Comparison of ENCODE assay signal across 8 mouse cellular contexts in genomic region chr7:126701070-126701469, GRCm38 (mm10). TPM values are rescaled to one million over a fixed set of nuclear protein-coding genes. Genes with fewer than 3 reads are reported as not detected.
DNase-seq lines count a peak whose midpoint lies in the region; ATAC-seq and TF ChIP-seq lines count a peak whose summit lies in the region.

No protein-coding gene starts in this region.

- TF ChIP-seq POLR2A in brain, embryonic 14.5 days (IDR thresholded peaks at IDR 0.05; ENCODE audit: borderline replicate concordance, extremely low read depth, insufficient read depth, insufficient read length, poor library complexity, severe bottlenecking): no peak

- peaks cover 10 to 17% of the 10 kb centered on the region in 2 experiments for H3K4me1 ChIP-seq in heart, embryonic 14.5 days (ENCODE audit: control insufficient read depth in 2 of 2, insufficient read depth in 2 of 2, low read length in 2 of 2)
- peaks cover 74% of the 10 kb centered on the region for H3K4me1 ChIP-seq in liver, embryonic 13.5 days (replicated peaks)
- H3K4me1 ChIP-seq in stomach, embryonic 14.5 days (ENCODE audit: control insufficient read depth, insufficient read depth, low read length): peaks cover 14% of the 10 kb centered on the region

- no peaks in the 10 kb centered on the region for H3K36me3 ChIP-seq in heart, embryonic 14.5 days (ENCODE audit: control insufficient read depth, insufficient read depth, low read length)
- H3K36me3 ChIP-seq in liver, embryonic 13.5 days: peaks cover 36% of the 10 kb centered on the region; the same call in 1 of the 2 replicates
- H3K36me3 ChIP-seq in stomach, embryonic 14.5 days (ENCODE audit: control insufficient read depth, insufficient read depth, low read length): no peaks in the 10 kb centered on the region

- H3K9me3 ChIP-seq in heart, embryonic 14.5 days (ENCODE audit: control insufficient read depth, low read length): no peaks in the 10 kb centered on the region
- H3K9me3 ChIP-seq in liver, embryonic 13.5 days (replicated peaks): no peaks in the 10 kb centered on the region
- no peaks in the 10 kb centered on the region for H3K9me3 ChIP-seq in stomach, embryonic 14.5 days (ENCODE audit: control insufficient read depth, low read depth, low read length)

- peak; percentile 94 for DNase-seq in CD4-positive helper T cell, adult 2 months (ENCODE audit: low read depth, low spot score)
- peak; percentile 84 for DNase-seq in brain, embryonic 14.5 days (ENCODE audit: low read depth)
- peak; percentile 95 for DNase-seq in kidney, postnatal 10 days
- DNase-seq in liver, embryonic 13.5 days: peak; percentile 80
- peak; percentile 93 to 94 for DNase-seq in natural killer cell, adult 2 months (ENCODE audit: low spot score in 2 of 2)

- TF ChIP-seq CTCF in brain, embryonic 14.5 days (IDR thresholded peaks at IDR 0.05; ENCODE audit: borderline replicate concordance, extremely low read depth, insufficient read depth, insufficient read length): peak; percentile 94

- H3K27me3 ChIP-seq in heart, embryonic 14.5 days (ENCODE audit: control insufficient read depth, insufficient read depth, low read length): peaks cover 38% of the 10 kb centered on the region
- H3K27me3 ChIP-seq in liver, embryonic 13.5 days: peaks cover 42% of the 10 kb centered on the region
- H3K27me3 ChIP-seq in stomach, embryonic 14.5 days (ENCODE audit: control insufficient read depth, insufficient read depth, low read length): no peaks in the 10 kb centered on the region; the same call in 1 of the 2 replicates

- peak overlapping the region; percentile 55 for H3K4me2 ChIP-seq in heart, embryonic 14.5 days (ENCODE audit: low read length)
- peak overlapping the region; percentile 47 for H3K4me2 ChIP-seq in liver, embryonic 13.5 days
- peak overlapping the region; percentile 22; the same call in 1 of the 2 replicates for H3K4me2 ChIP-seq in stomach, embryonic 14.5 days (replicated peaks; ENCODE audit: low read depth, low read length)

- peak overlapping the region in 1 of 2 experiments; percentile 6; a peak in 2 of 4 replicates for H3K4me3 ChIP-seq in heart, embryonic 14.5 days (ENCODE audit: control insufficient read depth in 1 of 2, insufficient read depth in 1 of 2, low read depth in 1 of 2, low read length in 2 of 2)
- peak overlapping the region; percentile 32 for H3K4me3 ChIP-seq in liver, embryonic 13.5 days (replicated peaks)
- H3K4me3 ChIP-seq in stomach, embryonic 14.5 days (ENCODE audit: low read depth, low read length): no peak overlapping the region

- under 1% methylated on average over 11 of the region's 11 CpGs for WGBS in heart, embryonic 14.5 days
- WGBS in liver, embryonic 13.5 days (ENCODE audit: insufficient replicate concordance): under 1% methylated on average over 11 of the region's 11 CpGs
- under 1% methylated on average over 11 of the region's 11 CpGs for WGBS in stomach, embryonic 14.5 days

- peak overlapping the region; percentile 50; the same call in 1 of the 2 replicates for H3K9ac ChIP-seq in heart, embryonic 14.5 days (ENCODE audit: low read length)
- peak overlapping the region; percentile 33; the same call in 1 of the 2 replicates for H3K9ac ChIP-seq in liver, embryonic 13.5 days
- H3K9ac ChIP-seq in stomach, embryonic 14.5 days (replicated peaks; ENCODE audit: low read depth, low read length): 0 out of 2 replicates have a peak overlapping the region, but pooled peaks have one; percentile 6

- H3K27ac ChIP-seq in heart, embryonic 14.5 days (replicated peaks in 1 of 2; ENCODE audit: control insufficient read depth in 1 of 2, insufficient read depth in 1 of 2, low read depth in 2 of 2, low read length in 2 of 2): no peak overlapping the region
- no peak overlapping the region; the same call in 1 of the 2 replicates for H3K27ac ChIP-seq in liver, embryonic 13.5 days
- no peak overlapping the region for H3K27ac ChIP-seq in stomach, embryonic 14.5 days (ENCODE audit: low read length)

- peak; percentile 64 for ATAC-seq in erythroid progenitor cell, adult 5-6 weeks (replicated peaks; ENCODE audit: low FRiP score, poor library complexity, severe bottlenecking)
- no peak for ATAC-seq in heart, embryonic 14.5 days (ENCODE audit: insufficient number of reproducible peaks, insufficient read depth, low FRiP score, low read depth)
- ATAC-seq in liver, embryonic 13.5 days (ENCODE audit: low read depth): peak; percentile 52
- peak; percentile 67 for ATAC-seq in stomach, embryonic 14.5 days (ENCODE audit: insufficient number of reproducible peaks, insufficient read depth, low FRiP score, low read depth)

RNA-seq across cellular contexts. Expression of gene Slx1b, which starts 5.5 kb away (rescaled TPM):
- 42.9 and 64.6 TPM in 2 replicates for polyA plus RNA-seq in brain, embryonic 14.5 days (2012; rRNA removed)
- 0.84 and 1.4 TPM in 2 replicates for total RNA-seq in erythroid progenitor cell, adult 5-6 weeks (2015; ENCODE audit: low replicate concordance)
- 1.9 and 3.2 TPM in 2 replicates for total RNA-seq in erythroid progenitor cell, adult 5-6 weeks (2017; ENCODE audit: low replicate concordance)
- 4.6 and 5.5 TPM in 2 replicates for polyA plus RNA-seq in heart, embryonic 14.5 days (2014; fragmentation: Nextera tagmentation; extraction: Ambion mirVana)
- polyA plus RNA-seq in liver, embryonic 13.5 days (2015; fragmentation: Nextera tagmentation; extraction: Ambion mirVana): 3.6 and 4.2 TPM in 2 replicates
- polyA plus RNA-seq in stomach, embryonic 14.5 days (2014; fragmentation: Nextera tagmentation; extraction: Ambion mirVana): 7.1 and 8.4 TPM in 2 replicates

RNA-seq across cellular contexts. Expression of gene Bola2, which starts 5.9 kb away (rescaled TPM):
- 39.8 and 55.6 TPM in 2 replicates for polyA plus RNA-seq in brain, embryonic 14.5 days (2012; rRNA removed)
- 9.2 and 21.3 TPM in 2 replicates for total RNA-seq in erythroid progenitor cell, adult 5-6 weeks (2015; ENCODE audit: low replicate concordance)
- 5.1 and 46.8 TPM in 2 replicates for total RNA-seq in erythroid progenitor cell, adult 5-6 weeks (2017; ENCODE audit: low replicate concordance)
- 91.7 and 102 TPM in 2 replicates for polyA plus RNA-seq in heart, embryonic 14.5 days (2014; fragmentation: Nextera tagmentation; extraction: Ambion mirVana)
- 113 and 128 TPM in 2 replicates for polyA plus RNA-seq in liver, embryonic 13.5 days (2015; fragmentation: Nextera tagmentation; extraction: Ambion mirVana)
- polyA plus RNA-seq in stomach, embryonic 14.5 days (2014; fragmentation: Nextera tagmentation; extraction: Ambion mirVana): 118 and 127 TPM in 2 replicates

RNA-seq across cellular contexts. Expression of gene Coro1a, which starts 6.5 kb away (rescaled TPM):
- polyA plus RNA-seq in brain, embryonic 14.5 days (2012; rRNA removed): 93.3 and 122 TPM in 2 replicates
- 103 and 171 TPM in 2 replicates for total RNA-seq in erythroid progenitor cell, adult 5-6 weeks (2015; ENCODE audit: low replicate concordance)
- 101 and 106 TPM in 2 replicates for total RNA-seq in erythroid progenitor cell, adult 5-6 weeks (2017; ENCODE audit: low replicate concordance)
- 10.2 and 13.7 TPM in 2 replicates for polyA plus RNA-seq in heart, embryonic 14.5 days (2014; fragmentation: Nextera tagmentation; extraction: Ambion mirVana)
- 73.1 and 78.7 TPM in 2 replicates for polyA plus RNA-seq in liver, embryonic 13.5 days (2015; fragmentation: Nextera tagmentation; extraction: Ambion mirVana)
- 28.6 and 29.5 TPM in 2 replicates for polyA plus RNA-seq in stomach, embryonic 14.5 days (2014; fragmentation: Nextera tagmentation; extraction: Ambion mirVana)

RNA-seq across cellular contexts. Expression of gene Sult1a1, which starts 24.8 kb away (rescaled TPM):
- 1.5 and 1.6 TPM in 2 replicates for polyA plus RNA-seq in brain, embryonic 14.5 days (2012; rRNA removed)
- 4.0 TPM in 1 of 2 replicates, not detected in the other for total RNA-seq in erythroid progenitor cell, adult 5-6 weeks (2015; ENCODE audit: low replicate concordance)
- 6.4 TPM in 1 of 2 replicates, not detected in the other for total RNA-seq in erythroid progenitor cell, adult 5-6 weeks (2017; ENCODE audit: low replicate concordance)
- 12.3 and 13.5 TPM in 2 replicates for polyA plus RNA-seq in heart, embryonic 14.5 days (2014; fragmentation: Nextera tagmentation; extraction: Ambion mirVana)
- polyA plus RNA-seq in liver, embryonic 13.5 days (2015; fragmentation: Nextera tagmentation; extraction: Ambion mirVana): 1.8 and 2.0 TPM in 2 replicates
- polyA plus RNA-seq in stomach, embryonic 14.5 days (2014; fragmentation: Nextera tagmentation; extraction: Ambion mirVana): 5.8 and 7.0 TPM in 2 replicates

RNA-seq across cellular contexts. Expression of gene Sgf29, which starts 52.0 kb away (rescaled TPM):
- polyA plus RNA-seq in brain, embryonic 14.5 days (2012; rRNA removed): 61.5 and 70.4 TPM in 2 replicates
- total RNA-seq in erythroid progenitor cell, adult 5-6 weeks (2015; ENCODE audit: low replicate concordance): 36.8 and 54.1 TPM in 2 replicates
- total RNA-seq in erythroid progenitor cell, adult 5-6 weeks (2017; ENCODE audit: low replicate concordance): 0.83 and 10.9 TPM in 2 replicates
- 22.4 and 30.2 TPM in 2 replicates for polyA plus RNA-seq in heart, embryonic 14.5 days (2014; fragmentation: Nextera tagmentation; extraction: Ambion mirVana)
- 34.7 and 36.8 TPM in 2 replicates for polyA plus RNA-seq in liver, embryonic 13.5 days (2015; fragmentation: Nextera tagmentation; extraction: Ambion mirVana)
- polyA plus RNA-seq in stomach, embryonic 14.5 days (2014; fragmentation: Nextera tagmentation; extraction: Ambion mirVana): 61.2 and 67.4 TPM in 2 replicates
